Mouse (Mus musculus) lung, adult 2 months (tissue): ENCODE results near the gene Chdh.

ENCODE experiments used
- CTCF ChIP-seq: fragments of 200-500 bp; IDR thresholded peaks from 2 replicates; pipeline ENCODE4 v1.5.1; 2011; ENCODE audit warnings: mild to moderate bottlenecking, low read length, control low read depth; ENCODE audit not compliant: insufficient read depth
- POLR2A ChIP-seq: fragments of 200-500 bp; IDR thresholded peaks from 2 replicates; pipeline ENCODE4 v1.6.1; 2011; ENCODE audit warnings: low read depth, mild to moderate bottlenecking, control low read depth, low read length, borderline replicate concordance; ENCODE audit errors: extremely low read depth

DNA sequence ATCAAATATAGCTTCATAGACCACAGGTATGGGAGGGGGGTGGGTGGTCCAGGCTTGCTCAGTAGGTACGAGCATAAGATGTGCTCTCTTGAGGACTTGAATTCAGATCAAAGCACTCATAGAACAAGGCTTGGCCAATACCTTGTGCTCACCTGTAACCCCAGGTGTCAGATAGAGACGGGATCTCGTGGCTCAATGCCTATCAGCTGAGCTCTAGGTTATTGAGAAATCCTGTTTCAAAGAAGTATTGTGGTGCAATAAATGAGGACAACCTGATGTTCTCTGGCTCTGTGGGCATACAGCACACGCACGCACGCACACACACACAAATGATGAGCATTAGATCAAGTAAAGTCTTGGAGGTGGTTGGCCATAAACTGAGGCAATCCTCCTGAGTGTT lies 31.9 kb upstream of the Chdh start:
- TF ChIP-seq CTCF (no peak), POLR2A (no peak)
